Mouse (Mus musculus): ENCODE results near the gene Cdhr5. TPM values are rescaled to one million over a fixed set of nuclear protein-coding genes. Genes with fewer than 3 reads are reported as not detected.
A peak's percentile ranks its signal among the peaks of the same experiment; 100 is the strongest.

The Cdhr5 gene
- polyA plus RNA-seq, 1 experiment from 2014 or later = not detected

DNA sequence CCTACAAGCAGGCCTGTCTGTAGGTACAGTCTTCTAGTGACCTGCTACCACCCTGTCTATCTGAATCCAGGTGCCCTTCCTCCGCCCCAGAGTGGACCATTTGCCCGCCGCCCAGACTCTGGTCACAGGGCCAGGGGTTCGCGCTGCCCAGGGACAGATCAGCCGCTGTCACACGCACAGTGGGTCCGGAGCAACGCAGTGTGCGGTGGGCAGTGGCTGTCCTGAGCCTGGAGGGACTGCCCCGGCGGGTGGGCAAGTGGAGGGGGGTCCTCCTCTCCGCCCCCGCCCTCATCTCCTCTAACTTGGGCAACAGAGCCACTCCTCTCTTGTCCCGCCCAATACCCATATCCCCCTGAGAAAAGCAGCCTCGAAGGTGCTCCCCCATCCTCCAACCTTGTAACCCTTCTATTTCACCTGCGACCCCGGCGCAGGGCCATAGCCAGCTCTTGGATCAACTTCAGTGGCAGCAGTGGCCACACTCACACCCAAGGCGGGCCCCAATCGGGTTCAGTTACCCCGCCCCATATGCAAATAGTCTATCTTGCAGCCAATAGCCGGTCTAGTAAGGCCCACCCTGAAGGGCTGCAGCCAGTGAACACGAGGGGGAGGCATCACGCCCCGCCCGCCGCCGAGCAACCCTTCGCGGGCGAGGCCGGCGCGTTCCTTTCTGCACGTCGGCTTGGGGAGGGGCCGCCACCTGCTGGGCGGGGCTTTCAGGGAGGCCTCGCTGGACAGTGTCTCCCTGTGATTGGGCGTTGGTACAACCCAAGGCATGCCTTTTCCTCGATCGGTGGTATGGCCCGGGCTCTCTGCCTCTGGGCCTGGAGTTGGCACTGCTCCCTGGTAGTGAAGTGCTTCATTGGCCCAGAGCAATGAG, 55.1 kb downstream of the Cdhr5 start:
- ATAC-seq (peak; percentile 96), DNase-seq (ENCODE audit: low spot score) (peak; percentile 99)
- peak overlapping the region; percentile 21; the same call in 1 of the 2 replicates for H3K9ac ChIP-seq (replicated peaks; ENCODE audit: low read depth)
- no peaks in the 10 kb centered on the region for H3K27me3 ChIP-seq (replicated peaks; ENCODE audit: insufficient read depth, low read length)
- no peaks in the 10 kb centered on the region for H3K36me3 ChIP-seq (ENCODE audit: insufficient read depth, low read length)
- peak overlapping the region; percentile 81 for H3K27ac ChIP-seq (ENCODE audit: low read length)
- TF ChIP-seq CTCF (IDR thresholded peaks at IDR 0.05) = peak; percentile 45
- no peak for TF ChIP-seq EP300 (IDR thresholded peaks at IDR 0.05)
- H3K9me3 ChIP-seq (ENCODE audit: low read length) = no peaks in the 10 kb centered on the region
- 4% methylated on average over 41 of the region's 44 CpGs for WGBS
- H3K4me1 ChIP-seq (ENCODE audit: insufficient read depth, low read depth, low read length) = peaks cover 21% of the 10 kb centered on the region
- H3K4me3 ChIP-seq (ENCODE audit: low read depth, low read length) = peak overlapping the region; percentile 49
- H3K4me2 ChIP-seq (replicated peaks; ENCODE audit: low read depth, low read length) = peak overlapping the region; percentile 85

DNA sequence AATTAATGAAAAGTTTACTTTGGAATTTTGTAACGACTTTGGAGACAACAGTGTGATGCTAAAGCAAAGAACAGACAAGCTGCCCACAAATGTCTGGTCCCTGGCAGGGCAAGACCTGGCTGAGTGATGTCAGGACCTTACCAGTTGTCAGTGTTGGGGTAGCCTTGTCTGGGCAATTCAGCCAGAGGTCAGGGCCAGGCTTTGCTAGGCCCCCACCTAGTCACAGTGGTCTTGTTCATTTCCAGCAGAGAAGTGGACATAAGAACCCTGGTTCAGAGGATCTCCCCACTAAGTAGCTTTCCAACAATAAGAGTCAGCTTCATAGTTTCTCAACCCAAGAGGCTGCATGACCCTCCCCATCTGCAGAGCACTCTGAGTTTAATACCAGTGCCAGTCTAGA, 56.2 kb downstream of the Cdhr5 start:
- no peak for ATAC-seq
- no peaks in the 10 kb centered on the region for H3K27me3 ChIP-seq (replicated peaks; ENCODE audit: insufficient read depth, low read length)
- TF ChIP-seq CTCF (IDR thresholded peaks at IDR 0.05) (no peak), EP300 (IDR thresholded peaks at IDR 0.05) (no peak)
- no peak overlapping the region for H3K4me2 ChIP-seq (replicated peaks; ENCODE audit: low read depth, low read length)
- WGBS = 64% methylated on average over 1 of the region's 1 CpGs
- no peak for DNase-seq (ENCODE audit: low spot score)
- H3K4me3 ChIP-seq (ENCODE audit: low read depth, low read length) = no peak overlapping the region
- H3K27ac ChIP-seq (ENCODE audit: low read length) = no peak overlapping the region
- H3K9me3 ChIP-seq (ENCODE audit: low read length) = no peaks in the 10 kb centered on the region
- peaks cover 26% of the 10 kb centered on the region for H3K4me1 ChIP-seq (ENCODE audit: insufficient read depth, low read depth, low read length)
- no peak overlapping the region for H3K9ac ChIP-seq (replicated peaks; ENCODE audit: low read depth)
- H3K36me3 ChIP-seq (ENCODE audit: insufficient read depth, low read length) = no peaks in the 10 kb centered on the region

DNA sequence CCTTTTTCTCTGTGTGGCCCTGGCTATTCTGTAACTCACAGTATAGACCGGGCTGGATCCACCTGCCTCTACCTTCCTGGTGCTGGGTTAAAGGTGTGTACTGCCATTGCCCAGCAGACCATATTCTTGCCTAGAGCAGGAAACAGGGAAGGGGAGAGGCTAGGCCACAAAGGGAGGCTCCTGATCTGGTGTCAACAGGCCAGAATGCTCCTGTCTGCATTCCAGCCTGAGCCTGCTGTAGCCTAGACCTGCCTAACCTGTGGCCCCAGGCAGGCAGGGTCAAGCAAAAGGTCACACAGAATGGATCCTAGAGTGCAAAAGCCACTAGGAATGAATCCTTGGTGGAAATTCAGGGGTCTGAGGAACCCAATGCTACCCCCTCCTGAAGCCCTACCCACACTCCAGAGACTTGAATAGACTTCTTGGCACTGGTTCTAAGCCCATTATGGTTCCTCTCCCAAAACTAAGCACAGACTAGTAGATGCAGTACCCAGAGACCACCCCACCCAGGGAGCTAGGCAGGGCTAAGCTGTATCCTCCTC, 57.0 kb downstream of the Cdhr5 start:
- H3K27ac ChIP-seq (ENCODE audit: low read length) = no peak overlapping the region
- H3K9ac ChIP-seq (replicated peaks; ENCODE audit: low read depth) = no peak overlapping the region
- no peak for ATAC-seq
- TF ChIP-seq CTCF (IDR thresholded peaks at IDR 0.05) (no peak), EP300 (IDR thresholded peaks at IDR 0.05) (no peak)
- H3K4me3 ChIP-seq (ENCODE audit: low read depth, low read length) = no peak overlapping the region
- H3K4me2 ChIP-seq (replicated peaks; ENCODE audit: low read depth, low read length) = no peak overlapping the region
- no peaks in the 10 kb centered on the region for H3K36me3 ChIP-seq (ENCODE audit: insufficient read depth, low read length)
- 82% methylated on average over 1 of the region's 1 CpGs for WGBS
- H3K4me1 ChIP-seq (ENCODE audit: insufficient read depth, low read depth, low read length) = peaks cover 30% of the 10 kb centered on the region
- no peaks in the 10 kb centered on the region for H3K9me3 ChIP-seq (ENCODE audit: low read length)
- H3K27me3 ChIP-seq (replicated peaks; ENCODE audit: insufficient read depth, low read length) = no peaks in the 10 kb centered on the region
- DNase-seq (ENCODE audit: low spot score) = no peak

MicroRNA genes within 50 kb of the gene (microRNA counts, 519-probe panel; counts per million panel counts)
- 4,783 counts per million, percentile 55 among the panel's probes with 10 or more counts for microRNA mmu-miR-210

Small RNA genes lying within 50 kb of the gene (microRNA-seq; reads per million reads assigned to microRNA genes)
- gene Mir210 = 496 reads per million, percentile 67 among the genes with 10 or more reads in this experiment

Other genes starting within 250 kb of the Cdhr5 start
- gene Gm17387, start 247.7 kb downstream of the Cdhr5 start, polyA plus RNA-seq (2015; fragmentation: Nextera tagmentation; extraction: Ambion mirVana) = not detected in 2 replicates
- gene B4galnt4, start 215.7 kb downstream of the Cdhr5 start, polyA plus RNA-seq (2015; fragmentation: Nextera tagmentation; extraction: Ambion mirVana) = 0.13 and 0.20 TPM in 2 replicates
- gene Pkp3, start 198.6 kb downstream of the Cdhr5 start, polyA plus RNA-seq (2015; fragmentation: Nextera tagmentation; extraction: Ambion mirVana) = 14.4 and 15.3 TPM in 2 replicates
- gene Sigirr, start 176.2 kb downstream of the Cdhr5 start, polyA plus RNA-seq (2015; fragmentation: Nextera tagmentation; extraction: Ambion mirVana) = 27.1 and 30.5 TPM in 2 replicates
- gene Ano9, start 159.0 kb downstream of the Cdhr5 start, polyA plus RNA-seq (2015; fragmentation: Nextera tagmentation; extraction: Ambion mirVana) = 1.5 and 3.1 TPM in 2 replicates
- 39.1 and 45.7 TPM in 2 replicates for gene Ptdss2, start 154.4 kb downstream of the Cdhr5 start, polyA plus RNA-seq (2015; fragmentation: Nextera tagmentation; extraction: Ambion mirVana)
- 181 and 187 TPM in 2 replicates for gene Rnh1, start 103.9 kb downstream of the Cdhr5 start, polyA plus RNA-seq (2015; fragmentation: Nextera tagmentation; extraction: Ambion mirVana)
- gene Hras, start 82.8 kb downstream of the Cdhr5 start, polyA plus RNA-seq (2015; fragmentation: Nextera tagmentation; extraction: Ambion mirVana) = 121 and 126 TPM in 2 replicates
- 6.8 and 7.4 TPM in 2 replicates for gene Lrrc56, start 82.6 kb downstream of the Cdhr5 start, polyA plus RNA-seq (2015; fragmentation: Nextera tagmentation; extraction: Ambion mirVana)
- 0.97 and 1.0 TPM in 2 replicates for gene Lmntd2, start 62.7 kb downstream of the Cdhr5 start, polyA plus RNA-seq (2015; fragmentation: Nextera tagmentation; extraction: Ambion mirVana)
- 93.6 and 98.7 TPM in 2 replicates for gene Rassf7, start 60.9 kb downstream of the Cdhr5 start, polyA plus RNA-seq (2015; fragmentation: Nextera tagmentation; extraction: Ambion mirVana)
- gene Phrf1, start 48.0 kb downstream of the Cdhr5 start, polyA plus RNA-seq (2015; fragmentation: Nextera tagmentation; extraction: Ambion mirVana) = 26.6 and 32.0 TPM in 2 replicates
- gene Irf7, start 10.3 kb downstream of the Cdhr5 start, polyA plus RNA-seq (2015; fragmentation: Nextera tagmentation; extraction: Ambion mirVana) = 12.6 and 15.8 TPM in 2 replicates
- 1.0 and 1.3 TPM in 2 replicates for gene Sct, start 2.3 kb upstream of the Cdhr5 start, polyA plus RNA-seq (2015; fragmentation: Nextera tagmentation; extraction: Ambion mirVana)
- 0.12 and 0.17 TPM in 2 replicates for gene Drd4, start 15.2 kb upstream of the Cdhr5 start, polyA plus RNA-seq (2015; fragmentation: Nextera tagmentation; extraction: Ambion mirVana)
- gene Deaf1, start 50.9 kb upstream of the Cdhr5 start, polyA plus RNA-seq (2015; fragmentation: Nextera tagmentation; extraction: Ambion mirVana) = 35.7 and 40.8 TPM in 2 replicates
- 34.7 and 44.1 TPM in 2 replicates for gene Tmem80, start 51.0 kb upstream of the Cdhr5 start, polyA plus RNA-seq (2015; fragmentation: Nextera tagmentation; extraction: Ambion mirVana)
- gene Eps8l2, start 62.1 kb upstream of the Cdhr5 start, polyA plus RNA-seq (2015; fragmentation: Nextera tagmentation; extraction: Ambion mirVana) = 67.6 and 73.1 TPM in 2 replicates
- 260 and 276 TPM in 2 replicates for gene Taldo1, start 115.4 kb upstream of the Cdhr5 start, polyA plus RNA-seq (2015; fragmentation: Nextera tagmentation; extraction: Ambion mirVana)
- gene Gatd1, start 137.3 kb upstream of the Cdhr5 start, polyA plus RNA-seq (2015; fragmentation: Nextera tagmentation; extraction: Ambion mirVana) = 49.8 and 52.3 TPM in 2 replicates
- 0.25 TPM in 2 replicates for gene Cend1, start 152.7 kb upstream of the Cdhr5 start, polyA plus RNA-seq (2015; fragmentation: Nextera tagmentation; extraction: Ambion mirVana)
- 9.8 and 12.3 TPM in 2 replicates for gene Slc25a22, start 161.1 kb upstream of the Cdhr5 start, polyA plus RNA-seq (2015; fragmentation: Nextera tagmentation; extraction: Ambion mirVana)
- gene Pidd1, start 167.2 kb upstream of the Cdhr5 start, polyA plus RNA-seq (2015; fragmentation: Nextera tagmentation; extraction: Ambion mirVana) = 1.7 and 1.8 TPM in 2 replicates
- 878 and 910 TPM in 2 replicates for gene Rplp2, start 170.6 kb upstream of the Cdhr5 start, polyA plus RNA-seq (2015; fragmentation: Nextera tagmentation; extraction: Ambion mirVana)
- 96.0 and 116 TPM in 2 replicates for gene Pnpla2, start 178.4 kb upstream of the Cdhr5 start, polyA plus RNA-seq (2015; fragmentation: Nextera tagmentation; extraction: Ambion mirVana)
- 74.9 and 82.0 TPM in 2 replicates for gene Cracr2b, start 184.3 kb upstream of the Cdhr5 start, polyA plus RNA-seq (2015; fragmentation: Nextera tagmentation; extraction: Ambion mirVana)
- 45.1 and 49.6 TPM in 2 replicates for gene Cd151, start 190.6 kb upstream of the Cdhr5 start, polyA plus RNA-seq (2015; fragmentation: Nextera tagmentation; extraction: Ambion mirVana)
- 48.0 and 50.5 TPM in 2 replicates for gene Polr2l, start 198.3 kb upstream of the Cdhr5 start, polyA plus RNA-seq (2015; fragmentation: Nextera tagmentation; extraction: Ambion mirVana)
- gene Tspan4, start 198.5 kb upstream of the Cdhr5 start, polyA plus RNA-seq (2015; fragmentation: Nextera tagmentation; extraction: Ambion mirVana) = 100 and 107 TPM in 2 replicates